Mouse (Mus musculus) ES-Bruce4 (cell line): ENCODE data around the gene Ptpro.

ENCODE experiments used
- CTCF ChIP-seq: IDR thresholded peaks from one replicate; pipeline ENCODE4 v1.8.1; 2011; ENCODE audit warnings: low read depth, low read length
- EP300 ChIP-seq: IDR thresholded peaks from 2 replicates; pipeline ENCODE4 v1.6.1; 2011; ENCODE audit warnings: low read depth, low read length; ENCODE audit not compliant: insufficient read depth
- POLR2A ChIP-seq: IDR thresholded peaks from one replicate; pipeline ENCODE4 v1.8.1; 2011; ENCODE audit warnings: low read length; ENCODE audit not compliant: insufficient read depth

GRCm38 (mm10) chr6:137217841-137218463 lies 34.2 kb upstream of the Ptpro start:
- TF ChIP-seq CTCF (no peak), EP300 (no peak), POLR2A (no peak)
